Mouse (Mus musculus) yolk sac, embryonic 10.5 days (tissue): ENCODE measurements around the gene Olfr1321.

Experiments used
- DNase-seq: peaks from one replicate; pipeline ENCODE4 v3.0.0-alpha.2; 2017; ENCODE audit warnings: low spot score

Gene Olfr1321

DNA sequence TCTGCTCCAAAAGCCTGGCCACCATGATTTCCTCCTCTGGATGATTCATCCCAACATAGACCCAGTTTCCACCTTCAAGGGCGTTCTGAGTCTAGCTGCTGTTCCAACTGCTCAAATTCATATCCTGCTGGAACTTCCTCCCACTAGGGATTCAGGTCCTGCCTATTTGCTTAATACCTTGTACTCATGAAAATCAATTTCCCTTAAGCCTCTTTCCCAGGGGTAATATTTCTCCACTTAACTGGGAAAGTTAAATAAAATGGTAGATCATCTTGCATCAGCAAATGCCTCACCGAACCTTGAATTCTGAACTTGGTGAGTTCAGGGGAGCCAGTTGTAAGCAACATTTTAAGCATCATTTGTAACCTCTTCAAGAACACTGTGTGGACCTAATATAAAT lies at the start of gene Olfr1321:
Gene Olfr1321, minus strand, starts transcription at position 101 of the 400 bp plus-strand sequence.
- DNase-seq: no peak

GRCm38 (mm10) chrX:49770828-49771227 lies 36.0 kb upstream of the Olfr1321 start:
- no peak for DNase-seq

GRCm38 (mm10) chrX:49745192-49745591 lies 10.3 kb upstream of the Olfr1321 start:
- DNase-seq: no peak
